Mouse (Mus musculus) stomach, postnatal 0 days (tissue): Measurements from ENCODE around the gene Mctp1.

Experiments
- CTCF ChIP-seq: IDR thresholded peaks from 2 replicates; pipeline ENCODE4 v1.5.1; 2016; ENCODE audit warnings: antibody characterized with exemption, low read depth, mild to moderate bottlenecking, moderate library complexity
- EP300 ChIP-seq: optimal IDR thresholded peaks from 2 replicates; pipeline ENCODE3; 2016; ENCODE audit warnings: antibody characterized with exemption

DNA sequence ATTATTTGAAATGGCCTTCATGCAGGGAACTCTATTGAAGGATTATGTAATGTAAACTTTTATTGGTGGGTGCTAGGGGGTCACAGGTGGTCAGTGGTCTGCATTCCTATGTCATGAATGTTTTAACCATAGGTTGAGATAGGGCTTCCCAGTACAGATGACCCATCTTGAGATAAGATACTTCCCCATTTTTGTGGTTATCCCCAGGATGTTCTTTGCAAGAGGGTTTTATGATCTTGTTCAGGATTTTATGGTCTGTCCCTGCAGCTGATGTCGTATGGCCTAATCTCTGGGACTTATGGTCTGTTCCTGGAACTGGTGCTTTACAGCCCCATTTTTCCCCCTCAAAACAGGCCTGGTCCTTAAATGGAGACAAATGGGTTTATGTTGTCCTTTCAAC lies 207.4 kb downstream of the Mctp1 start:
- TF ChIP-seq CTCF = no peak
- TF ChIP-seq EP300 = no peak
